Mouse (Mus musculus): ENCODE measurements at regions not wholly inside any gene's neighbourhood (a gene's known extent, or its start where the extent isn't known, plus 50 kb on each side); places are given as distances from the start of the nearest gene placed in this dataset.

- TF ChIP-seq ZNF384 (IDR thresholded peaks at IDR 0.05; ENCODE audit: low read depth, low read length) (no peak), HCFC1 (IDR thresholded peaks at IDR 0.05; ENCODE audit: borderline replicate concordance, insufficient read depth, low read length) (no peak), CHD2 (IDR thresholded peaks at IDR 0.05; ENCODE audit: low read depth, low read length) (no peak), ZC3H11A (IDR thresholded peaks at IDR 0.05; ENCODE audit: borderline replicate concordance, low read depth, low read length) (no peak)
Observed at GRCm38 (mm10) chr11:117579121-117579520, 75.0 kb upstream of the Tnrc6c start.

Data from ES-E14 (cell line).